Mouse (Mus musculus) B cell, adult 67 days (primary cell): ENCODE data around the gene Itm2a. TPM values are rescaled to one million over a fixed set of nuclear protein-coding genes. Genes with fewer than 3 reads are reported as not detected.

Source experiments
- total RNA-seq, 2 experiments: library from RNA; stranded (reverse); gene quantifications; 4 replicates each; pipeline ENCODE4 v1.2.4; 2023

Gene Itm2a
- total RNA-seq: 1 to 10 TPM; 2.4 to 3.0 TPM

DNA sequence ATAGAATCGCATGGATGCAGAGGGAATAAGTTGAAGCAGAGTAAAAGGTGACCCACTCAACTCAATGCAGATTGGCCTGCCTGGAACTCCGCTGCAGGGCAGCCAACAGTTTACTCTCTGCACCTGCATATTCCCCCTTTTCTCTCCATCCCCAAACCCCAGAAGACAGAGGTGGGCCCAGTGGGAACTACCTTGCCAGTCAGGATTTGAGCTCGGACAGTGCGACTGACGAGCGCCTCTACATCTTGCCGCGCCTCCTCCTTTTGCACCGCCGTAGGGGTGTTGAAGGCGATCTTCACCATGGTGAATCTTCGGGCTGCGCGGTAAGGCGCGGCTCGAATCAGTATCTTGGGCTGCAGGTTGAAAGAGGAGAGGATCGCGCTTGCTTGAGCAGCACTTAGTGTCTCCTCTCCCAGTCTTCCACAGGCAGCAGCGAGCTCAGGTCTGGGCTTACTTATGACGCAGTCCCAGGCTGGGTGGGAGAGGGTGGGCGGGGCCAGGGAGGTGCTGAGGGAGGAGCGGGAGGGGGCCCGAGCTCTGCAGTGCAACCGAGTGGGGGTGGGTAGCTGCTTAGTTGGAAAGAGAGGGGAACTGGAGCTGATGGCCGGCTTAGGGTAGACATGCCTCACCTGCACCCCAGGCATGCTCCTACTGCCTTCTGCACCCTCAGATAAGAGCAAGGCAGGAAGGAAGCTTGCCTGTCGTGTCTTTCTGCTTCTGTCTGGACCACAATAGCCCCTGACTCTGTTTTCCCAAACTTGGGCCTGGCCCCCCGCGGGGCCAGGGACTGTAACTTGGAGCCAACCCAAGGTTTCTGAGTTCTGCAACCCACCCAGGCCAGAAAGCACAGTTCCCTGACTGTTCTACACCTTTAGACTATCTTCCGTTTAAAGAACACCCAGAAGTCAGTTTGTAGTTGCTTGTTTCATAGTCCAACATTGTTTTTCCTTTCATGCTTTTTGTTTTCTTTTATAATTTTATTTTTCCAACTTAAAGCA is at the start of gene Itm2a:
Gene Itm2a (minus strand): TSS at position 462 of the 998 bp plus-strand sequence.

Other genes with a start within 250 kb of the Itm2a start
- gene Gpr174, start 147.5 kb downstream of the Itm2a start, total RNA-seq: 10 to 100 TPM; 87.2 to 90.9 TPM